Mouse (Mus musculus): ENCODE measurements at regions not wholly inside any gene's neighbourhood (a gene's known extent, or its start where the extent isn't known, plus 50 kb on each side); places are given as distances from the start of the nearest gene placed in this dataset.

- DNase-seq (ENCODE audit: extremely low spot score in 1 of 2, low spot score in 1 of 2), result no peak
Measured at GRCm38 (mm10) chr11:26826194-26826593, 232.4 kb upstream of the Vrk2 start.

- DNase-seq (ENCODE audit: extremely low spot score in 1 of 2, low spot score in 1 of 2), result no peak
Measured at GRCm38 (mm10) chr11:26824080-26824727, 230.4 kb upstream of the Vrk2 start.

GRCm38 (mm10) chr11:26821091-26821490 is 227.3 kb upstream of the Vrk2 start:
- no peak for DNase-seq (ENCODE audit: extremely low spot score in 1 of 2, low spot score in 1 of 2)

- DNase-seq (ENCODE audit: extremely low spot score in 1 of 2, low spot score in 1 of 2), result no peak
Measured at GRCm38 (mm10) chr11:26817316-26817715, 223.5 kb upstream of the Vrk2 start.

GRCm38 (mm10) chr11:26815104-26815503 is 221.3 kb upstream of the Vrk2 start:
- no peak for DNase-seq (ENCODE audit: extremely low spot score in 1 of 2, low spot score in 1 of 2)

GRCm38 (mm10) chr11:26814601-26815000 is 220.8 kb upstream of the Vrk2 start:
- no peak for DNase-seq (ENCODE audit: extremely low spot score in 1 of 2, low spot score in 1 of 2)

GRCm38 (mm10) chr11:26802249-26802941 is 208.6 kb upstream of the Vrk2 start:
- DNase-seq (ENCODE audit: extremely low spot score in 1 of 2, low spot score in 1 of 2), result no peak

GRCm38 (mm10) chr11:26800296-26800695 is 206.5 kb upstream of the Vrk2 start:
- no peak for DNase-seq (ENCODE audit: extremely low spot score in 1 of 2, low spot score in 1 of 2)

GRCm38 (mm10) chr11:26794629-26794966 is 200.8 kb upstream of the Vrk2 start:
- DNase-seq (ENCODE audit: extremely low spot score in 1 of 2, low spot score in 1 of 2), result no peak

- no peak for DNase-seq (ENCODE audit: extremely low spot score in 1 of 2, low spot score in 1 of 2)
Measured at GRCm38 (mm10) chr11:26793928-26794628, 200.3 kb upstream of the Vrk2 start.

- no peak for DNase-seq (ENCODE audit: extremely low spot score in 1 of 2, low spot score in 1 of 2)
Measured at GRCm38 (mm10) chr11:26789281-26789680, 195.5 kb upstream of the Vrk2 start.

- peak in 1 of 2 experiments; percentile 70 for DNase-seq (ENCODE audit: extremely low spot score in 1 of 2, low spot score in 1 of 2)
Measured at GRCm38 (mm10) chr11:26785164-26785563, 191.4 kb upstream of the Vrk2 start.

- no peak for DNase-seq (ENCODE audit: extremely low spot score in 1 of 2, low spot score in 1 of 2)
Measured at GRCm38 (mm10) chr11:26773122-26773796, 179.5 kb upstream of the Vrk2 start.

GRCm38 (mm10) chr11:26755576-26755975 is 161.8 kb upstream of the Vrk2 start:
- no peak for DNase-seq (ENCODE audit: extremely low spot score in 1 of 2, low spot score in 1 of 2)

GRCm38 (mm10) chr11:26753616-26754015 is 159.8 kb upstream of the Vrk2 start:
- no peak for DNase-seq (ENCODE audit: extremely low spot score in 1 of 2, low spot score in 1 of 2)

GRCm38 (mm10) chr11:26742235-26742634 is 148.4 kb upstream of the Vrk2 start:
- no peak for DNase-seq (ENCODE audit: extremely low spot score in 1 of 2, low spot score in 1 of 2)

GRCm38 (mm10) chr11:26739732-26740131 is 145.9 kb upstream of the Vrk2 start:
- DNase-seq (ENCODE audit: extremely low spot score in 1 of 2, low spot score in 1 of 2), result no peak

GRCm38 (mm10) chr11:26726969-26727368 is 133.2 kb upstream of the Vrk2 start:
- no peak for DNase-seq (ENCODE audit: extremely low spot score in 1 of 2, low spot score in 1 of 2)

GRCm38 (mm10) chr11:26724963-26725721 is 131.3 kb upstream of the Vrk2 start:
- no peak for DNase-seq (ENCODE audit: extremely low spot score in 1 of 2, low spot score in 1 of 2)

GRCm38 (mm10) chr11:26722292-26722691 is 128.5 kb upstream of the Vrk2 start:
- DNase-seq (ENCODE audit: extremely low spot score in 1 of 2, low spot score in 1 of 2), result no peak

GRCm38 (mm10) chr11:26721173-26721572 is 127.4 kb upstream of the Vrk2 start:
- DNase-seq (ENCODE audit: extremely low spot score in 1 of 2, low spot score in 1 of 2), result no peak

Data from frontal cortex, adult 2 months (tissue).